Mouse (Mus musculus): ENCODE measurements around the gene Tmc1.

Gene Tmc1

DNA sequence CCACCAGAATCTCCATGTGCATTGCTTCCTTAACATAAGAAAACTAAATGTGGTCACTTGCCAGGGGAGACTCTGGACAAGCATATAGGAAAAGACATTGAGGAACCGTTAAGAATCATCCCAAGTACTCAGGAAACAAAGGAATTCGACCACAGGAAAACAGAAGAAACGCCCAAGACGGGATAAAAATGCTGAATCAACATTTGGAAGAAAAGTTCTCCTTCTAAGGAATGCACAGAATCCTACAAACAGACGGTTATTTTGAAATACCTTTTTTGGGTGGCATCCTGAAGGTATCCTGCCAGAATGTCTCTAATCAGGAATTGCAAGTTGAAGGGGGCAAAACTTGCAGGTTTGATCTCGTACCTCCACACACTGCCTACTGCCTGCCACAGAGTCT, at the start of gene Tmc1:
Tmc1 (minus strand) TSS at position 329 of the 400 bp plus-strand sequence.
- no peak for DNase-seq (ENCODE audit: low spot score)

DNA sequence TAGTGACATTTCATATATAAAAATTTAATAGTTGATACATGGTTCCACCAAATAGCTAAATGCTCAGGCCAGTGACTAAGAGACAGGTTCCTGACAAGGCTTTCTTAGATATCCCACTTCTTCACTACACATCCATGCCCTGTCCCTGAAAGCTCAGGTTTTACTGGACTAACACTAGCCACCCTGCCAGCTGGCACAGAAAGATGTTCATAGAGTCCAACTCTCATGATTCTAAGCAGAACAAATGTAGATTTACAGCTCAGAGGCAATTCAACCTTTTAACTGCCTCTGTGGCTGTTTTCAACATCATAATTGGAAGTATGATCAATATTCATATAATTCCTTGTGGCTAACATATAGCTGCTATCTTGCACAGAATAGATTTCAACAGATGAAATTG, 47.5 kb upstream of the Tmc1 start:
- no peak for DNase-seq (ENCODE audit: low spot score)

- DNase-seq (ENCODE audit: low spot score): no peak
Observed at GRCm38 (mm10) chr19:20979244-20979643, 25.2 kb upstream of the Tmc1 start.

DNA sequence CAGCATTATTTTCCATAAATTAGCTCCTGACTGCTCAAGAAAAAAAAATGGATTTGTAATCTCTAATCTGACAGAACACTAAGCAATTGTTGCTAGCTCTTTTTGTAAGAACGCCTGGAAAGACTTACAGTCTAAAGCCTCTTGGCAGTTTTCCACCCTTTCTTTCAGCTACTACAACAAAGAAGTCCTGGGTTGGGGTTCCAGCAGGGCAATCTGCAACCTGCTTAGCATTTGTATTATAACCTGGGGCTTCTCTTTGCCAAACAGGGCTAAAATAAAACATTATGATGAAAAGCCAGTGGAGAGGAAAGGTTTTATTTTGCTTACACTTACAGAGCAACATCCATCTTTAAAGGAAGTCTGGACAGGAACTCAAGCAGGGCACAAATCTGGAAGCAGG, 24.1 kb upstream of the Tmc1 start:
- no peak for DNase-seq (ENCODE audit: low spot score)

DNA sequence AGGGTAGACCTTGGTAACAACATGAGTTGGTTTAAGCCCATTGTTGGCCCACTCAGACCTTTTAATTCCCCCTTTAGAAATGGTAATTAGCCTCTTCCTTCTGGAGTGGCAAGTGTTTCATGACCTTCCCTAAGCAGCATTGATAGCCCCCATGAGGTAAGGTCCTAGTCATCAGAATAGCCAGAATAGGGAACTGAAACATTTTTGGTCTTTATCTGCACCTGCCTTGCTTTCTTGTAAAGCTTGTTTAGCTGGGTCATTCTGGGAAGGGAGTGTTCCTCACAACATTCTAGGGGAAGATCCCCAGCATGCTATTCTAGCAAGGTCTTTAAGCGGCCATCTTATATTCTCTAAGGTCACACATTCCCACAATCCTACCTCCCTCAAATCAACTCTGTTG, 17.9 kb upstream of the Tmc1 start:
- DNase-seq (ENCODE audit: low spot score): no peak

DNA sequence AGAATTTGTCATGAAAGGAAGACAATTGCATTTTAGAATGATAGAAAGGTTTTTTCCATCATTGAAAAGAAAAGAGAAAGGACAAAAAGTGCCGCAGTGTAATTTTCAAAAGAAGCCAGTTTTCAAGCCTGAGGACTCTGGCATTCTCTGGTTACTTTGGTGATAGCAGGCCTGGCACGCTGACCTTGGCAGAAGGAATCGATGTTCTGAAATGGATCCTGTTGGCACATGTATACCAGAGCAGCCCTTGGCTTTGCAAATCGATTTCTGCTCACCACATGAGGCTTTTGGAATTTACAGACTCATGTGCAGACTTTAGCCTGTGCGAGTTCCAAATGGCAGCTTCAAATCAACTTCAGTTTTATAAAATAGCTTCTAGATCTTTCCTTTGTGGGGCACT, 813 bp upstream of the Tmc1 start:
- DNase-seq (ENCODE audit: low spot score): no peak

DNA sequence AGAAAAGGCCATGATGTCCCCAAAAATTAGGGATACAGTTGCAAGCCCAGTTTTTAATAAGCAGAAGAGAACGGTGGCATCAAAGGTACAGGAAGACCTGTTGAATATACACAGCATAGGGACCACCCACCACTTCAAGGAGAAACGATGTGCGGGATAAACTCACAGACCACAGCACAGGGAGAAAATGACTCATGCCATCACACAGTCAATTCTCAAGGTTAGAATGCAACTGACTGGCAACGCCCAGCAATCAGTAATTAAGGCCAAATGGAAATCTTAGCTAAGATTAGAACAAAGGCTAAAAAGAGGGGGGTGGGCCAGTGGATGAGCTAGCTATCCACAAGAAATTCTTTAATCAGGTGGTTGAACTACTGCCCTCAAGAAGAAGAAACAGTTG, 9.6 kb downstream of the Tmc1 start:
- DNase-seq (ENCODE audit: low spot score): no peak

DNA sequence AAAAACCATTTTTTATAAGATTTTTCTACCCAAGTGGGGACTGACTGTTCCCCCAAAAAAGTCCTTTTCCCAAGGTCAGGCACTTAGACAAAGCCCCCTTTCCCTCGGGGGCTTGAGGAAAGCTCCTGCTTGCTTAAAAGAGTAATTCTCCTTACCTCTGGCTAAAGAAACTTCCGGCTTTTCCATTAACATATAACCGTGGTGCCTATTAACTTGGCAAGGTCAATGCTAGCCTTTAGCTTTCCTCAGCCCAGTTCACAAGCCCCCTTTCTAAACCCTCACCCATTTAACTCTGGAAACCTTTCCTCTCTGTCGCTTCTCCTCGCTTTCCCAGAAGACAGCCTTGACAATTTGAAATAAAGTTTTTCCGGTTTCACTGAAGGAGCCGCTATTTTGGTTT, 29.7 kb downstream of the Tmc1 start:
- DNase-seq (ENCODE audit: low spot score): no peak

- no peak for DNase-seq (ENCODE audit: low spot score)
Observed at GRCm38 (mm10) chr19:20923336-20924211, 30.4 kb downstream of the Tmc1 start.

GRCm38 (mm10) chr19:20918241-20918640, 35.8 kb downstream of the Tmc1 start:
- no peak for DNase-seq (ENCODE audit: low spot score)

DNA sequence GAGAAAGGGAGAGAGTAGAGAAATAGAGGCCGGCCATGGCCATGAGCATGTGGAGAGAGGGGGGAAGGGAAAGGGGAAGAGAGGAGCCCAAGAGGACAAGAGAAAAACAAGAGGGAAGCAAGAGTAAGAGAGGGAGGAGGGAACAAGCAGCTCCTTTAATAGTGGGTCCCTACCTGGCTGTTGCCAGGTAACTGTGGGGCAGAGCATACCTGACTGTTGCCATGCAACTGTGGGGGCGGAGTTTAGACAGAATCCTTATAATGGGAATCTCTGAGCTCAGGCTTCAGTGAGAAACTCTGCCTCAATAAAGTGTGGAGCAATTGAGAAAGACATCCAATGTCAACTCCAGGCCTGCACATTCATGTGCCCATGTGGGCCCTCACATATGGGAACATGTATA, 38.9 kb downstream of the Tmc1 start:
- no peak for DNase-seq (ENCODE audit: low spot score)

- no peak for DNase-seq (ENCODE audit: low spot score)
Observed at GRCm38 (mm10) chr19:20910356-20910755, 43.6 kb downstream of the Tmc1 start.

DNA sequence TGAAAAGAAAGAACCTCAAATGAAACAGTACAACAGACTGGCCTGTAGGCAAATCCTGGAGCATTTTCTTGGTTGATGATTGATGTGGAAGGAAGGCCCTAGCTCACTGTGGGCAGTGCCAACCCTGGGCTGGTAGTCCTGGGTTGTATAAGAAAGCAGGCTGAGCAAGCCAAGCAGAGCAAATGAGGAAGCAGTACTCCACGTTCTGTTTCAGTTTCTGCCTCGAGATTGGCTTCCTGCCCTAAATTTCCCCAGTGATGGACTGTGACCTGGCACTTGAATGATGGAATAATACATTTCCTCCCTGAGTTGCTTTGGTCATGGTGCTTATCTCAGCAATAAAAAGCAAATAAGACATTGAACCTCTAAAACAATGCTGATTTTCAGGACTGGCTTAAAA, 72.8 kb downstream of the Tmc1 start:
- no peak for DNase-seq (ENCODE audit: low spot score)

DNA sequence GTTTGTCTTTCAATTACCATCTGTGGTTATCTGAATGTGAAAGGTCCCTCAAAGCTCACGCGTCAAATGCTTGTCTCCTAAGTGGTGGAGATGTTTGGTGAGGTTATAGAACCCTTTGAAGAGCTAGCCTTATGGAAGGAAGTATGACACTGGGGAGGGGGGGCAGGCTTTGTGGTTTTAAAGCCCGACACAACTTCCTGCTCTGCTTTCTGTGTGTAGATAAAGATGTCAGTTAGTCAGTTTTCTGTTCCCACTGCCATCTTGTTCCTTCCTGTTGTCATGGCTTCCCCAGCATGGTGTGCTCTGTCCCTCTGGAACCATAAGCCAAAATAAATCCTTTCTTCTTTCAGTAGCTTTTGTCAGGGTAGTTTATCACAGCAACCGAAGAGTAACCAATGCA, 78.1 kb downstream of the Tmc1 start:
- no peak for DNase-seq (ENCODE audit: low spot score)

DNA sequence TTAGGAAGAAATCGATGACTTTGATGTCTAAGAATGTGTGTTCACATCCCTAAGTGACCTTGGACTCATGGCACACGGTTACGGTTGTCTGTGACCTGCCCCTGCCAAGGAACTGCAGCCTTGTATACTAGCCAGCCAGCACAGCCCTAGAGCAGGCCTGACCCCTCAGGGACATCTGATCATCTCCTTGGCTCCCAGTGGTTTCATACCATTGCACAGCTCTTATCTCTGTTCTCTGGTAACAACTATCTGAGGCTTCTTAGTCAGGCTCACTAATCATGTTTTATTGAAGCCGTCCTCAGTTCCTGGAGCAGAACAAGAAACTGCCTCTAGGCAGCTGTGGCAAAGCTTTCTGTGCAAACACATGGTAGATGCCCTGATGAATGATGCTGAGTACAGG, 92.2 kb downstream of the Tmc1 start:
- DNase-seq (ENCODE audit: low spot score): no peak

DNA sequence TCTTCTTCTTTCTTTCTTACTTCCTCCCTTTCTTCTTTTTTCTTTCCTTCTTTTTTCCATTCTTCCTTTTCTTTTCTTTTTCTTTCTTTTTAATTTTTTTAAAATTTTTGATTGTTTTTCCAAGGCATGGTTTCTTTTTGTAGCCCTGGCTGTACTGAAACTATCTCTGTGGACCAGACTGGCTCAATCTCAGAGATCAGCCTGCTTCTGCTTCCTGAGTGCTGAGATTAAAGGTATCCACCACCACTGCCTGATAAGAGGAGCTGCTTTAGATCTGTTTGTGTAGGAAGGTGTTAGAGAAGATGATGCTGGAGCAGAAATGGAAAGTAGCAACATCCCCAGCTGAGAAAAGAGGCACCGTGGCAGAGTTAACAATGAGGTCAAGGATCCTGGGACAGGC, 93.7 kb downstream of the Tmc1 start:
- DNase-seq (ENCODE audit: low spot score): no peak

- no peak for DNase-seq (ENCODE audit: low spot score)
Observed at GRCm38 (mm10) chr19:20857819-20858218, 96.2 kb downstream of the Tmc1 start.

DNA sequence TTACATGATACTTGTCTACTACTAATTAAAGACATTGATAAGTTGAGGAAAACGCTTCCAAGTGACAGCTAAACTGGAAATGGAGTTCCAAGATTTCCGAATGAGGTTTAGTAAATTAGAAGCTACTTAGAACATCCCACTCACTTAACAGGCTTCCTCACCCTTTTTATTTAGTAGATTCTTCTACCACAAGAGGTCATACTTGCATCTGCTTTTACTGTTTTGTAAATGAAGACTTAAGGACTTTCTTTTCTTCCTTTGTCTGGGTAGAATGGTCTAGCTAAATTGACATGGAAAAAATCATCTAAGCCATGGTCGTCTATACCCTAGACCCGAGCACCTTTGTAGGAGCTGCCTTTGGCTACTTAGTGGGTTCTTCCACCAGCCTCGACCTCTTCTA, 105.1 kb downstream of the Tmc1 start:
- DNase-seq (ENCODE audit: low spot score): no peak

DNA sequence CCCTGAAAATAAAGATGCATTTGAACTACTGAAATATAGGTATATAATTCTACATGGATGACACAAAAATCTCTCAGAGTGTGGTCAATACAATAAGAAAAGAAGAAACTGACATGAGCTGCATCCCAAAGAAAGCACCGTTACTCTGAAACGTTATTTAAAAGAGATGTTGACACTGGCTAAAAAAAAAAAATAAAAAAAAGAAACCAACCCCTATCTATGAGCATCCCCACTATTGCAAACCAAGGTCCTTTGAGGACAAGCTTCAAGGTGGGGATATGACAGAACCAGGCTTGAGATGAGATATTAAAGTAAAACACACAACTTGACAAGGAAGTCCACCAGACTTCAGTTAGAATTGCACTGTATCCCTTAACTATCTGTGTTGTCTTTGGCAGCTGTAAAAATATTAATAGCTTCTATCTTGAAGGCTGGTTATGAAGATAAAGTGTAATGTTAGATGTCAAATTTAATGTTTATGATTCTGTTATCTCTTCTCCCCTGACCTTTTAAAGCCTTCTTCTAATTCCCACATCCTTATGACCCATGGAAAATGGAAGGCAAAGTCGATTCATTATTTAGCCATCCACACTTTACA, 106.4 kb downstream of the Tmc1 start:
- no peak for DNase-seq (ENCODE audit: low spot score)

- no peak for DNase-seq (ENCODE audit: low spot score)
Observed at GRCm38 (mm10) chr19:20837422-20837821, 116.6 kb downstream of the Tmc1 start.

DNA sequence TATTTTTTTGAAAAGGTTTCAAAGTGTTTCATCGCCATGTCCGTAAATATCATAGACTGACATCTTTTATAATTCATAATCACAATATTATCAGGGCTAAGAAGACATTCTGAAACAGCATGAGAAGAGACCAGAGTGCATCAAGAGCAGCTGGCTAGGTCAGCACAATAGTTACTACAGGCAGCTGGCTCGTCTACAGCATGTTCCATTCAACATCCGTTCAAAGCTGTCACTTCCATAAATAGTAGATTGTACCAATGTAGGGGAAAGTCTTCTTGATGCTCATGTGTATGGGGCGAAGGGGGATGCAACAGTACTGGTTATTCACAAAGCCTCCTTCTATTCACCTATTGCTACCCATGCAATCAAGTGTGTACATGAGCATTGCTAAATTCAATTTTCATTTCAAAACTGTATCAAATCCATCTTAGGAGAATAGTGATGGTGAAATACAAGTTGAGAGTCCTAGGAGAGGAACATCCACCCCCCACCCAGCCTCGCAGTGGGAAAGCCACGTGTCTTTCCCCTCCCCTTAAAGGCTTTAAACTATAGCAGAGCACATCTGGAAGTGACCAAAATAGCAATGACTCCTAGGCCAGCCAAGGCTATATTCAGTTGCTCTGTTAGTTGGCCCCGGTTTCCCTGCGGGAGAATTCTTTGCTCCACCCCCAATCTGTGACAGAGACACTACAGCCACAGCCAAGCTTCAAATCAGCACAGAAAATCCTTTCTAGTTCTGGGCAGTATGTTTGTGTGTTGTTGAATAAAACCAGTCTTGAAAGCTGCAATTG, 117.8 kb downstream of the Tmc1 start:
- DNase-seq (ENCODE audit: low spot score): no peak

DNA sequence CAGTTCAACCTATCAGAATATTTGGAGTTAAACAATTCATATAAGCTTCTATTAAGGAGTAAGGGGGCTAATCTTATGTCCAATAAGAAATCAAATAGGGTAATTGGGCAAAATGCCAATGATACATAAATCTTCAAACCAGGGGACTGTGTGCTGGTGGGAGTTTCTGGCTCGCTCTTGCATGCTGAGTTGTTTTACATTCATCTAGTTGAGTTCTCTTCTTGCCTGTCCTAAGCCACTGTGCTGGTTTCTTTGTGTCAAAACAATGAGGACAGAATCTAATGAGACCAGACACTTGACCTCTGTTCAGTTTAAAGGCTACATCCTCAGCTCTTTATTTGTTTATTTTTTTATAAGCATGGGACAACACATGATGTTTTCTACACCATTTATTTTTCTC, 119.1 kb downstream of the Tmc1 start:
- no peak for DNase-seq (ENCODE audit: low spot score)

DNA sequence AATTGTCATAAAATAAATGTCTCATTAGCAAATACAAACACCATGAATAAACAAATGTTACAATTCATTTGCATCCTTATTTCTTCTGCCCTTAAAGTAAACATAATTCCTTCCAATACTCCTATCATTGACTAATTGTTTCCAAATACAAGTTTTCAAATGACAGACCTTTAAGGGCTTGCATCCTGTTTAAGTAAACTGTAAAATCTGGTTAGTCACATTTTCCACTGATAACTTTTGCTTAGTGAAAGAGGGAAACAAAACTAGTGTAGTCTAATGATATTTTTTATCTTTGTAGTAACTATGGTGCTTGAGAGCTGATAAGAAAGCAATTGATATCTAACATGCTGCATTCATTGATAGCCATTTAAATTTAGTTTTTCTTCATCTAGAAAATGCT, 154.5 kb downstream of the Tmc1 start:
- DNase-seq (ENCODE audit: low spot score): no peak
